Mouse (Mus musculus) MEL (cell line): ENCODE data around the gene Lrrc30. TPM values are rescaled to one million over a fixed set of nuclear protein-coding genes. Genes with fewer than 3 reads are reported as not detected.

ENCODE experiments used
- DNase-seq: peaks from one replicate; pipeline ENCODE4 v3.0.0; 2011; ENCODE audit warnings: low read depth, low spot score
- H3K27ac ChIP-seq: 2 replicates; pipeline ENCODE4 v1.5.1; 2012; ENCODE audit warnings: low read depth, mild to moderate bottlenecking, control low read depth, low read length, moderate library complexity; ENCODE audit not compliant: control insufficient read depth
- H3K27me3 ChIP-seq, 2 experiments: fragments of 150-350 bp in 1 of 2; sonication (generic) in 1 of 2; 2 replicates each; pipeline ENCODE4 v1.6.1; 2012; ENCODE audit warnings: low read length in 2 of 2, mild to moderate bottlenecking in 2 of 2, improper control_type of control experiment in 1 of 2, moderate library complexity in 1 of 2; ENCODE audit not compliant: insufficient read depth in 2 of 2, control insufficient read depth in 1 of 2
- H3K36me3 ChIP-seq, 2 experiments: 2 replicates each; pipeline ENCODE4 v1.6.1; 2012 to 2014; ENCODE audit warnings: low read length in 2 of 2, improper control_type of control experiment in 1 of 2, inconsistent platforms in 1 of 2, mild to moderate bottlenecking in 1 of 2; ENCODE audit not compliant: insufficient read depth in 2 of 2, control insufficient read depth in 1 of 2
- H3K4me1 ChIP-seq, 2 experiments: fragments of 150-350 bp in 1 of 2; sonication (generic) in 1 of 2; 2 replicates each; pipeline ENCODE4 v1.6.1; 2012; ENCODE audit warnings: low read length in 2 of 2, improper control_type of control experiment in 1 of 2, mild to moderate bottlenecking in 1 of 2; ENCODE audit not compliant: insufficient read depth in 2 of 2, control insufficient read depth in 1 of 2
- H3K4me3 ChIP-seq, 2 experiments: fragments of 150-350 bp in 1 of 2; sonication (generic) in 1 of 2; 2 replicates each; pipeline ENCODE4 v1.5.1; 2012; ENCODE audit warnings: low read depth in 2 of 2, low read length in 2 of 2, mild to moderate bottlenecking in 2 of 2, moderate library complexity in 2 of 2, control low read depth in 1 of 2, improper control_type of control experiment in 1 of 2; ENCODE audit not compliant: control insufficient read depth in 1 of 2, insufficient read depth in 1 of 2
- H3K79me2 ChIP-seq: 2 replicates; pipeline ENCODE4 v1.6.1; 2012; ENCODE audit warnings: mild to moderate bottlenecking, low read length, moderate library complexity; ENCODE audit not compliant: control insufficient read depth, poor library complexity, insufficient read depth
- H3K9ac ChIP-seq: 2 replicates; pipeline ENCODE4 v1.6.1; 2012; ENCODE audit warnings: low read depth, mild to moderate bottlenecking, control low read depth, low read length, moderate library complexity; ENCODE audit not compliant: control insufficient read depth, poor library complexity, severe bottlenecking
- H3K9me3 ChIP-seq: fragments of 150-350 bp; sonication (generic); replicated peaks from 2 replicates; pipeline ENCODE4 v1.6.1; 2012; ENCODE audit warnings: mild to moderate bottlenecking, low read length, improper control_type of control experiment, moderate library complexity; ENCODE audit not compliant: insufficient read depth
- BHLHE40 ChIP-seq: IDR thresholded peaks from 2 replicates; pipeline ENCODE4 v1.6.1; 2012; ENCODE audit warnings: low read depth, mild to moderate bottlenecking, inconsistent platforms, low read length, improper control_type of control experiment, borderline replicate concordance
- CHD1 ChIP-seq: IDR thresholded peaks from 2 replicates; pipeline ENCODE4 v1.6.1; 2012; ENCODE audit warnings: low read depth, mild to moderate bottlenecking, inconsistent platforms, low read length, improper control_type of control experiment
- CHD2 ChIP-seq: IDR thresholded peaks from 2 replicates; pipeline ENCODE4 v1.6.1; 2011; ENCODE audit warnings: low read length, improper control_type of control experiment
- E2F4 ChIP-seq: IDR thresholded peaks from 2 replicates; pipeline ENCODE4 v1.6.1; 2011; ENCODE audit warnings: low read depth, low read length, improper control_type of control experiment, borderline replicate concordance
- ELF1 ChIP-seq: IDR thresholded peaks from 2 replicates; pipeline ENCODE4 v1.6.1; 2014; ENCODE audit warnings: low read depth, mild to moderate bottlenecking, inconsistent platforms, low read length, improper control_type of control experiment, moderate library complexity
- ETS1 ChIP-seq: IDR thresholded peaks from 2 replicates; pipeline ENCODE4 v1.6.1; 2012; ENCODE audit warnings: low read depth, mild to moderate bottlenecking, inconsistent platforms, low read length, improper control_type of control experiment, moderate library complexity
- GABPA ChIP-seq: IDR thresholded peaks from 2 replicates; pipeline ENCODE4 v1.6.1; 2012; ENCODE audit warnings: low read depth, mild to moderate bottlenecking, inconsistent platforms, low read length, improper control_type of control experiment, moderate library complexity
- HCFC1 ChIP-seq: IDR thresholded peaks from 2 replicates; pipeline ENCODE4 v1.6.1; 2012; ENCODE audit warnings: low read depth, mild to moderate bottlenecking, inconsistent platforms, low read length, improper control_type of control experiment, moderate library complexity
- JUND ChIP-seq: IDR thresholded peaks from 2 replicates; pipeline ENCODE4 v1.6.1; 2011; ENCODE audit warnings: low read depth, mild to moderate bottlenecking, improper control_type of control experiment, low read length
- KAT2A ChIP-seq: conservative IDR thresholded peaks from 2 replicates; pipeline ENCODE4 v1.6.1; 2012; ENCODE audit warnings: low read depth, low read length, improper control_type of control experiment, inconsistent platforms
- MAFK ChIP-seq: IDR thresholded peaks from 2 replicates; pipeline ENCODE4 v1.6.1; 2011; ENCODE audit warnings: low read depth, mild to moderate bottlenecking, low read length, improper control_type of control experiment, borderline replicate concordance
- MAX ChIP-seq: IDR thresholded peaks from 2 replicates; pipeline ENCODE4 v1.6.1; 2011; ENCODE audit warnings: low read length, improper control_type of control experiment
- MAZ ChIP-seq: IDR thresholded peaks from 2 replicates; pipeline ENCODE4 v1.6.1; 2012; ENCODE audit warnings: low read depth, mild to moderate bottlenecking, inconsistent platforms, low read length, improper control_type of control experiment
- MEF2A ChIP-seq: IDR thresholded peaks from 2 replicates; pipeline ENCODE4 v1.6.1; 2014; ENCODE audit warnings: low read depth, mild to moderate bottlenecking, inconsistent platforms, low read length, improper control_type of control experiment; ENCODE audit not compliant: poor library complexity, insufficient replicate concordance, severe bottlenecking; ENCODE audit errors: extremely low read depth
- MYB ChIP-seq: IDR thresholded peaks from 2 replicates; pipeline ENCODE4 v1.6.1; 2011; ENCODE audit warnings: mild to moderate bottlenecking, low read depth, low read length, improper control_type of control experiment
- NELFE ChIP-seq: IDR thresholded peaks from 2 replicates; pipeline ENCODE4 v1.6.1; 2011; ENCODE audit warnings: low read depth, low read length, improper control_type of control experiment
- NRF1 ChIP-seq: IDR thresholded peaks from 2 replicates; pipeline ENCODE4 v1.6.1; 2014; ENCODE audit warnings: low read depth, mild to moderate bottlenecking, inconsistent platforms, low read length, improper control_type of control experiment, moderate library complexity; ENCODE audit not compliant: poor library complexity, insufficient read depth, severe bottlenecking
- POLR2A ChIP-seq, 2 experiments: IDR thresholded peaks; 2 replicates each; pipeline ENCODE4 v1.6.1; 2011 to 2012; ENCODE audit warnings: low read length in 2 of 2, mild to moderate bottlenecking in 2 of 2, control low read depth in 1 of 2, improper control_type of control experiment in 1 of 2, low read depth in 1 of 2, moderate library complexity in 1 of 2; ENCODE audit not compliant: control insufficient read depth in 1 of 2, insufficient read depth in 1 of 2, poor library complexity in 1 of 2
- POLR2AphosphoS2 ChIP-seq: IDR thresholded peaks from 2 replicates; pipeline ENCODE4 v1.6.1; 2011; ENCODE audit warnings: low read length, improper control_type of control experiment
- POLR2AphosphoS5 ChIP-seq: IDR thresholded peaks from 2 replicates; pipeline ENCODE4 v1.6.1; 2012; ENCODE audit warnings: low read depth, borderline replicate concordance, mild to moderate bottlenecking, inconsistent platforms, low read length, moderate library complexity, mixed read lengths
- RAD21 ChIP-seq: IDR thresholded peaks from 2 replicates; pipeline ENCODE4 v1.6.1; 2011; ENCODE audit warnings: mild to moderate bottlenecking, low read depth, low read length, improper control_type of control experiment
- SMC3 ChIP-seq: IDR thresholded peaks from 2 replicates; pipeline ENCODE4 v1.6.1; 2011; ENCODE audit warnings: low read depth, low read length, improper control_type of control experiment
- TAL1 ChIP-seq: IDR thresholded peaks from 2 replicates; pipeline ENCODE4 v1.6.1; 2012; ENCODE audit warnings: mild to moderate bottlenecking, inconsistent platforms, low read length, moderate library complexity, mixed read lengths
- TBP ChIP-seq: IDR thresholded peaks from 2 replicates; pipeline ENCODE4 v1.8.0; 2011; ENCODE audit warnings: low read depth, low read length, improper control_type of control experiment
- UBTF ChIP-seq: IDR thresholded peaks from 2 replicates; pipeline ENCODE4 v1.6.1; 2012; ENCODE audit warnings: low read depth, mild to moderate bottlenecking, inconsistent platforms, low read length, improper control_type of control experiment, moderate library complexity, borderline replicate concordance; ENCODE audit not compliant: insufficient read depth
- USF1 ChIP-seq: IDR thresholded peaks from 2 replicates; pipeline ENCODE4 v1.6.1; 2014; ENCODE audit warnings: low read depth, mild to moderate bottlenecking, inconsistent platforms, low read length, improper control_type of control experiment, moderate library complexity
- USF2 ChIP-seq, 2 experiments: IDR thresholded peaks; 2 replicates each; pipeline ENCODE4 v1.6.1; 2011 to 2012; ENCODE audit warnings: improper control_type of control experiment in 2 of 2, low read length in 2 of 2, borderline replicate concordance in 1 of 2, inconsistent platforms in 1 of 2, low read depth in 1 of 2, mild to moderate bottlenecking in 1 of 2; ENCODE audit not compliant: insufficient read depth in 1 of 2
- ZC3H11A ChIP-seq: IDR thresholded peaks from 2 replicates; pipeline ENCODE4 v1.6.1; 2012; ENCODE audit warnings: low read depth, mild to moderate bottlenecking, inconsistent platforms, low read length, improper control_type of control experiment
- ZKSCAN1 ChIP-seq: IDR thresholded peaks from 2 replicates; pipeline ENCODE4 v1.6.1; 2012; ENCODE audit warnings: low read depth, mild to moderate bottlenecking, inconsistent platforms, low read length, improper control_type of control experiment, moderate library complexity
- ZNF384 ChIP-seq: IDR thresholded peaks from 2 replicates; pipeline ENCODE4 v1.6.1; 2012; ENCODE audit warnings: low read depth, mild to moderate bottlenecking, inconsistent platforms, low read length, improper control_type of control experiment
- polyA plus RNA-seq, 2 experiments: library from polyadenylated mRNA; stranded (reverse) in 1 of 2; unstranded in 1 of 2; fragments of >175 nt in 1 of 2; fragments of >200 nt in 1 of 2; gene quantifications; 2 replicates each; pipeline versions ENCODE4 v1.2.1 to v1.2.4; 2012; ENCODE audit warnings: low replicate concordance in 2 of 2, low read depth in 1 of 2; ENCODE audit not compliant: insufficient read length in 2 of 2, insufficient read depth in 1 of 2, missing spikeins in 1 of 2
- total RNA-seq: library from RNA; depleted of rRNA; stranded (reverse); fragments of 300-350 nt; gene quantifications from 2 replicates; pipeline ENCODE4 v1.2.3, GENCODE M21; 2012

Gene Lrrc30
- total and polyA plus RNA-seq, 3 experiments, result not detected

GRCm38 (mm10) chr17:67641627-67642026 lies 9.1 kb upstream of the Lrrc30 start:
- Histone ChIP-seq H3K36me3 (no peaks in the 10 kb centered on the region), H3K27me3 (no peaks in the 10 kb centered on the region), H3K9ac (no peak overlapping the region), H3K27ac (no peak overlapping the region), H3K4me1 (no peaks in the 10 kb centered on the region), H3K4me3 (no peak overlapping the region), H3K9me3 (no peaks in the 10 kb centered on the region), H3K79me2 (no peaks in the 10 kb centered on the region)
- DNase-seq, result no peak
- TF ChIP-seq RAD21 (no peak), NELFE (no peak), E2F4 (no peak), USF1 (no peak), ZNF384 (no peak), KAT2A (no peak), NRF1 (no peak), MYB (no peak), POLR2AphosphoS2 (no peak), MAX (no peak), ZC3H11A (no peak), GABPA (no peak), POLR2AphosphoS5 (no peak), POLR2A (IDR thresholded peaks at IDR 0.05; ENCODE audit: control insufficient read depth in 1 of 2, insufficient read depth in 1 of 2, low read depth in 1 of 2, low read length in 2 of 2, poor library complexity in 1 of 2) (no peak), SMC3 (no peak), ELF1 (no peak), ZKSCAN1 (no peak), TAL1 (no peak), MEF2A (no peak), TBP (no peak)

GRCm38 (mm10) chr17:67638119-67638810 lies 5.7 kb upstream of the Lrrc30 start:
- TF ChIP-seq NRF1 (no peak), CHD2 (no peak), MEF2A (no peak), MAFK (no peak), MAX (no peak), CHD1 (no peak), POLR2AphosphoS5 (no peak), HCFC1 (no peak), JUND (no peak), KAT2A (no peak), UBTF (no peak), ELF1 (no peak), BHLHE40 (no peak), ZC3H11A (no peak), USF2 (IDR thresholded peaks at IDR 0.05; ENCODE audit: borderline replicate concordance in 1 of 2, insufficient read depth in 1 of 2, low read depth in 1 of 2, low read length in 2 of 2) (no peak), SMC3 (no peak), ETS1 (no peak), RAD21 (no peak), MAZ (no peak), POLR2AphosphoS2 (no peak)
- Histone ChIP-seq H3K36me3 (no peaks in the 10 kb centered on the region), H3K27ac (no peak overlapping the region), H3K9ac (no peak overlapping the region), H3K79me2 (no peaks in the 10 kb centered on the region), H3K27me3 (no peaks in the 10 kb centered on the region), H3K4me3 (no peak overlapping the region), H3K9me3 (no peaks in the 10 kb centered on the region), H3K4me1 (no peaks in the 10 kb centered on the region)
- no peak for DNase-seq
